Mouse (Mus musculus) induced T-regulatory cell, adult 2 months (primary cell): Measurements from ENCODE around the gene Art4.

Source experiments
- DNase-seq: peaks from one replicate; pipeline ENCODE4 v3.0.0-alpha.2; 2012; ENCODE audit warnings: low read depth

The Art4 gene

GRCm38 (mm10) chr6:136866150-136866549 lies 8.6 kb upstream of the Art4 start:
- no peak for DNase-seq

GRCm38 (mm10) chr6:136865360-136865759 lies 7.8 kb upstream of the Art4 start:
- no peak for DNase-seq

GRCm38 (mm10) chr6:136861020-136861419 lies 3.5 kb upstream of the Art4 start:
- peak; percentile 76 for DNase-seq

GRCm38 (mm10) chr6:136858420-136858819 lies 887 bp upstream of the Art4 start:
- no peak for DNase-seq

GRCm38 (mm10) chr6:136857873-136858260 lies 334 bp upstream of the Art4 start:
- DNase-seq = no peak

GRCm38 (mm10) chr6:136856071-136856636 lies 1.4 kb downstream of the Art4 start:
- peak; percentile 45 for DNase-seq

GRCm38 (mm10) chr6:136855183-136855582 lies 2.4 kb downstream of the Art4 start:
- no peak for DNase-seq

- DNase-seq = peak; percentile 48
These were observed 3.2 kb downstream of the Art4 start for GRCm38 (mm10) chr6:136854361-136854781.

- DNase-seq = no peak
These were observed 4.8 kb downstream of the Art4 start for GRCm38 (mm10) chr6:136852762-136853161.

GRCm38 (mm10) chr6:136852348-136852747 lies 5.2 kb downstream of the Art4 start:
- DNase-seq = no peak

GRCm38 (mm10) chr6:136850267-136850666 lies 7.3 kb downstream of the Art4 start:
- DNase-seq = no peak

GRCm38 (mm10) chr6:136848971-136849370 lies 8.6 kb downstream of the Art4 start:
- DNase-seq = peak; percentile 52

GRCm38 (mm10) chr6:136848399-136848798 lies 9.1 kb downstream of the Art4 start:
- DNase-seq = no peak

GRCm38 (mm10) chr6:136847790-136848189 lies 9.7 kb downstream of the Art4 start:
- peak; percentile 74 for DNase-seq

- DNase-seq = no peak
These were observed 10.3 kb downstream of the Art4 start for GRCm38 (mm10) chr6:136847267-136847666.

GRCm38 (mm10) chr6:136845706-136846480 lies 11.6 kb downstream of the Art4 start:
- DNase-seq = no peak

GRCm38 (mm10) chr6:136844903-136845302 lies 12.6 kb downstream of the Art4 start:
- DNase-seq = no peak

- DNase-seq = no peak
These were observed 20.2 kb downstream of the Art4 start for GRCm38 (mm10) chr6:136837323-136837722.

GRCm38 (mm10) chr6:136835352-136835751 lies 22.2 kb downstream of the Art4 start, which contains the start of gene Smco3:
Gene Smco3 (minus strand): TSS chr6:136835452.
- no peak for DNase-seq

- DNase-seq = peak; percentile 69
These were observed 25.8 kb downstream of the Art4 start for GRCm38 (mm10) chr6:136831712-136832111.

- DNase-seq = no peak
These were observed 28.9 kb downstream of the Art4 start for GRCm38 (mm10) chr6:136828681-136829080.

GRCm38 (mm10) chr6:136827881-136828561 lies 29.5 kb downstream of the Art4 start, which contains the start of gene Wbp11:
Gene Wbp11 (minus strand): TSS chr6:136828233.
- DNase-seq = peak; percentile 96

- DNase-seq = no peak
These were observed 30.0 kb downstream of the Art4 start, which contains the start of gene BC049715 for GRCm38 (mm10) chr6:136827516-136827880. Gene BC049715 (plus strand): TSS chr6:136827626.
